Mouse (Mus musculus): Measurements from ENCODE around the gene Cdc45. TPM values are rescaled to one million over a fixed set of nuclear protein-coding genes. Genes with fewer than 3 reads are reported as not detected.

Gene Cdc45
- polyA plus RNA-seq, 1 experiment from 2014 or later = 43.8 TPM

GRCm38 (mm10) chr16:18833486-18833885 lies 21.7 kb upstream of the Cdc45 start:
- ATAC-seq (ENCODE audit: insufficient number of reproducible peaks, insufficient read depth, low FRiP score, low read depth) = no peak
- H3K27ac ChIP-seq (ENCODE audit: low read length) = no peak overlapping the region
- H3K27me3 ChIP-seq (ENCODE audit: control insufficient read depth, insufficient read depth, low read length) = no peaks in the 10 kb centered on the region
- no peaks in the 10 kb centered on the region for H3K9me3 ChIP-seq (ENCODE audit: control insufficient read depth, low read depth, low read length)
- 68% methylated on average over 2 of the region's 2 CpGs for WGBS
- no peak overlapping the region for H3K4me2 ChIP-seq (replicated peaks; ENCODE audit: low read depth, low read length)
- peaks cover 40% of the 10 kb centered on the region for H3K36me3 ChIP-seq (ENCODE audit: control insufficient read depth, insufficient read depth, low read length)
- H3K4me3 ChIP-seq (ENCODE audit: low read depth, low read length) = no peak overlapping the region
- H3K4me1 ChIP-seq (ENCODE audit: control insufficient read depth, insufficient read depth, low read length) = no peaks in the 10 kb centered on the region
- no peak overlapping the region for H3K9ac ChIP-seq (replicated peaks; ENCODE audit: low read depth, low read length)

GRCm38 (mm10) chr16:18829102-18829501 lies 17.3 kb upstream of the Cdc45 start:
- H3K4me3 ChIP-seq (ENCODE audit: low read depth, low read length) = no peak overlapping the region
- H3K4me1 ChIP-seq (ENCODE audit: control insufficient read depth, insufficient read depth, low read length) = no peaks in the 10 kb centered on the region
- peaks cover 78% of the 10 kb centered on the region for H3K36me3 ChIP-seq (ENCODE audit: control insufficient read depth, insufficient read depth, low read length)
- H3K9ac ChIP-seq (replicated peaks; ENCODE audit: low read depth, low read length) = no peak overlapping the region
- ATAC-seq (ENCODE audit: insufficient number of reproducible peaks, insufficient read depth, low FRiP score, low read depth) = no peak
- H3K9me3 ChIP-seq (ENCODE audit: control insufficient read depth, low read depth, low read length) = no peaks in the 10 kb centered on the region
- H3K27me3 ChIP-seq (ENCODE audit: control insufficient read depth, insufficient read depth, low read length) = no peaks in the 10 kb centered on the region
- WGBS = 94% methylated on average over 6 of the region's 6 CpGs
- H3K4me2 ChIP-seq (replicated peaks; ENCODE audit: low read depth, low read length) = no peak overlapping the region
- H3K27ac ChIP-seq (ENCODE audit: low read length) = no peak overlapping the region

- H3K27me3 ChIP-seq (ENCODE audit: control insufficient read depth, insufficient read depth, low read length) = no peaks in the 10 kb centered on the region
- no peak overlapping the region for H3K9ac ChIP-seq (replicated peaks; ENCODE audit: low read depth, low read length)
- no peak overlapping the region for H3K4me3 ChIP-seq (ENCODE audit: low read depth, low read length)
- H3K9me3 ChIP-seq (ENCODE audit: control insufficient read depth, low read depth, low read length) = no peaks in the 10 kb centered on the region
- no peak overlapping the region for H3K27ac ChIP-seq (ENCODE audit: low read length)
- H3K4me2 ChIP-seq (replicated peaks; ENCODE audit: low read depth, low read length) = no peak overlapping the region
- H3K4me1 ChIP-seq (ENCODE audit: control insufficient read depth, insufficient read depth, low read length) = no peaks in the 10 kb centered on the region
- no peak for ATAC-seq (ENCODE audit: insufficient number of reproducible peaks, insufficient read depth, low FRiP score, low read depth)
- peaks cover 79% of the 10 kb centered on the region for H3K36me3 ChIP-seq (ENCODE audit: control insufficient read depth, insufficient read depth, low read length)
- 96% methylated on average over 3 of the region's 3 CpGs for WGBS
Measured at GRCm38 (mm10) chr16:18828630-18829029, 16.8 kb upstream of the Cdc45 start.

GRCm38 (mm10) chr16:18822925-18823324 lies 11.1 kb upstream of the Cdc45 start:
- Histone ChIP-seq H3K36me3 (ENCODE audit: control insufficient read depth, insufficient read depth, low read length) (peaks cover 91% of the 10 kb centered on the region), H3K27me3 (ENCODE audit: control insufficient read depth, insufficient read depth, low read length) (no peaks in the 10 kb centered on the region), H3K9me3 (ENCODE audit: control insufficient read depth, low read depth, low read length) (no peaks in the 10 kb centered on the region), H3K27ac (ENCODE audit: low read length) (no peak overlapping the region), H3K4me3 (ENCODE audit: low read depth, low read length) (no peak overlapping the region), H3K9ac (replicated peaks; ENCODE audit: low read depth, low read length) (no peak overlapping the region), H3K4me2 (replicated peaks; ENCODE audit: low read depth, low read length) (no peak overlapping the region), H3K4me1 (ENCODE audit: control insufficient read depth, insufficient read depth, low read length) (no peaks in the 10 kb centered on the region)
- no peak for ATAC-seq (ENCODE audit: insufficient number of reproducible peaks, insufficient read depth, low FRiP score, low read depth)
- WGBS = 89% methylated on average over 4 of the region's 4 CpGs

- Histone ChIP-seq H3K27me3 (ENCODE audit: control insufficient read depth, insufficient read depth, low read length) (no peaks in the 10 kb centered on the region), H3K27ac (ENCODE audit: low read length) (no peak overlapping the region), H3K36me3 (ENCODE audit: control insufficient read depth, insufficient read depth, low read length) (peaks cover 91% of the 10 kb centered on the region), H3K4me3 (ENCODE audit: low read depth, low read length) (no peak overlapping the region), H3K4me1 (ENCODE audit: control insufficient read depth, insufficient read depth, low read length) (no peaks in the 10 kb centered on the region), H3K4me2 (replicated peaks; ENCODE audit: low read depth, low read length) (no peak overlapping the region), H3K9me3 (ENCODE audit: control insufficient read depth, low read depth, low read length) (no peaks in the 10 kb centered on the region), H3K9ac (replicated peaks; ENCODE audit: low read depth, low read length) (no peak overlapping the region)
- no peak for ATAC-seq (ENCODE audit: insufficient number of reproducible peaks, insufficient read depth, low FRiP score, low read depth)
- 76% methylated on average over 1 of the region's 1 CpGs for WGBS
Measured at GRCm38 (mm10) chr16:18822356-18822755, 10.6 kb upstream of the Cdc45 start.

- Histone ChIP-seq H3K4me3 (ENCODE audit: low read depth, low read length) (peak overlapping the region; percentile 77), H3K9me3 (ENCODE audit: control insufficient read depth, low read depth, low read length) (no peaks in the 10 kb centered on the region), H3K9ac (replicated peaks; ENCODE audit: low read depth, low read length) (peak overlapping the region; percentile 77), H3K27me3 (ENCODE audit: control insufficient read depth, insufficient read depth, low read length) (no peaks in the 10 kb centered on the region), H3K4me1 (ENCODE audit: control insufficient read depth, insufficient read depth, low read length) (no peaks in the 10 kb centered on the region; the same call in 1 of the 2 replicates), H3K4me2 (replicated peaks; ENCODE audit: low read depth, low read length) (peak overlapping the region; percentile 78), H3K36me3 (ENCODE audit: control insufficient read depth, insufficient read depth, low read length) (peaks cover 35% of the 10 kb centered on the region), H3K27ac (ENCODE audit: low read length) (peak overlapping the region; percentile 78)
- 1% methylated on average over 31 of the region's 31 CpGs for WGBS
- ATAC-seq (ENCODE audit: insufficient number of reproducible peaks, insufficient read depth, low FRiP score, low read depth) = 0 out of 2 replicates have a peak, but pooled peaks have one; percentile 9
Measured at GRCm38 (mm10) chr16:18812385-18812910, 661 bp upstream of the Cdc45 start.

- no peak overlapping the region for H3K27ac ChIP-seq (ENCODE audit: low read length)
- peaks cover 23% of the 10 kb centered on the region for H3K36me3 ChIP-seq (ENCODE audit: control insufficient read depth, insufficient read depth, low read length)
- peak overlapping the region; percentile 66 for H3K4me2 ChIP-seq (replicated peaks; ENCODE audit: low read depth, low read length)
- peak; percentile 16; the same call in 1 of the 2 replicates for ATAC-seq (ENCODE audit: insufficient number of reproducible peaks, insufficient read depth, low FRiP score, low read depth)
- WGBS = 8% methylated on average over 5 of the region's 5 CpGs
- no peaks in the 10 kb centered on the region; the same call in 1 of the 2 replicates for H3K4me1 ChIP-seq (ENCODE audit: control insufficient read depth, insufficient read depth, low read length)
- H3K27me3 ChIP-seq (ENCODE audit: control insufficient read depth, insufficient read depth, low read length) = no peaks in the 10 kb centered on the region
- no peaks in the 10 kb centered on the region for H3K9me3 ChIP-seq (ENCODE audit: control insufficient read depth, low read depth, low read length)
- H3K9ac ChIP-seq (replicated peaks; ENCODE audit: low read depth, low read length) = peak overlapping the region; percentile 56
- peak overlapping the region; percentile 77 for H3K4me3 ChIP-seq (ENCODE audit: low read depth, low read length)
Measured at GRCm38 (mm10) chr16:18811032-18811431, 755 bp downstream of the Cdc45 start.

GRCm38 (mm10) chr16:18809001-18809400 lies 2.8 kb downstream of the Cdc45 start:
- Histone ChIP-seq H3K36me3 (ENCODE audit: control insufficient read depth, insufficient read depth, low read length) (peaks cover 19% of the 10 kb centered on the region), H3K4me2 (replicated peaks; ENCODE audit: low read depth, low read length) (no peak overlapping the region), H3K4me3 (ENCODE audit: low read depth, low read length) (no peak overlapping the region), H3K9me3 (ENCODE audit: control insufficient read depth, low read depth, low read length) (no peaks in the 10 kb centered on the region), H3K9ac (replicated peaks; ENCODE audit: low read depth, low read length) (no peak overlapping the region), H3K27ac (ENCODE audit: low read length) (no peak overlapping the region), H3K27me3 (ENCODE audit: control insufficient read depth, insufficient read depth, low read length) (no peaks in the 10 kb centered on the region), H3K4me1 (ENCODE audit: control insufficient read depth, insufficient read depth, low read length) (no peaks in the 10 kb centered on the region; the same call in 1 of the 2 replicates)
- WGBS = 89% methylated on average over 5 of the region's 5 CpGs
- no peak for ATAC-seq (ENCODE audit: insufficient number of reproducible peaks, insufficient read depth, low FRiP score, low read depth)

GRCm38 (mm10) chr16:18805746-18806145 lies 6.0 kb downstream of the Cdc45 start:
- no peak overlapping the region for H3K4me2 ChIP-seq (replicated peaks; ENCODE audit: low read depth, low read length)
- ATAC-seq (ENCODE audit: insufficient number of reproducible peaks, insufficient read depth, low FRiP score, low read depth) = no peak
- 90% methylated on average over 2 of the region's 2 CpGs for WGBS
- H3K9ac ChIP-seq (replicated peaks; ENCODE audit: low read depth, low read length) = no peak overlapping the region
- H3K4me1 ChIP-seq (ENCODE audit: control insufficient read depth, insufficient read depth, low read length) = no peaks in the 10 kb centered on the region
- no peaks in the 10 kb centered on the region for H3K27me3 ChIP-seq (ENCODE audit: control insufficient read depth, insufficient read depth, low read length)
- H3K4me3 ChIP-seq (ENCODE audit: low read depth, low read length) = no peak overlapping the region
- no peak overlapping the region for H3K27ac ChIP-seq (ENCODE audit: low read length)
- no peaks in the 10 kb centered on the region for H3K9me3 ChIP-seq (ENCODE audit: control insufficient read depth, low read depth, low read length)
- H3K36me3 ChIP-seq (ENCODE audit: control insufficient read depth, insufficient read depth, low read length) = peaks cover 20% of the 10 kb centered on the region
